Mouse (Mus musculus): ENCODE data around the gene Pdzk1.

DNA sequence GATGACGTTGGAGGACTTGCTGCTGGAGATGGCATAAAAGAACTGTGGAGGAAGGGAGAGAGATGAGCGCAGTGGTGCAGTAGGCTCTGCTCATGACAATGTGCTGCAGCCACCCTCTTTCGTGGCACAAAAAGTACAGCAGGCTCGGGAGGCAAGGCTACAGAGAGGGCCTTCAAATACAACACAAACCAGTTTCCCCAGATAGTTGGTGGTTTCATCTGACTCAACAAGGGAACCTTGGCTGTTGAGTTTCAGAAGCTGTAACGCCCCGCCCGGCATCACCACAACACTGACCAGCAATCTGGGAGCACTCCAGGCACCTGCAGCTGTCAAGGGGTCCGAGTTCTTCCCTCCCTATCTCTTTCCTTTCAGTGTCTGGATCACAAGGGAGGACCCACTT lies 43.4 kb downstream of the Pdzk1 start:
- no peak for TF ChIP-seq CTCF (IDR thresholded peaks at IDR 0.05; ENCODE audit: low read depth)
- TF ChIP-seq EP300 (optimal IDR thresholded peaks at IDR 0.05): no peak
